Mouse (Mus musculus) embryonic fibroblast, embryonic 13.5 days (primary cell): ENCODE measurements around the gene Ncoa7. TPM values are rescaled to one million over a fixed set of nuclear protein-coding genes. Genes with fewer than 3 reads are reported as not detected.
"Not testable (repeated sequence)": the region's sequence is repeated elsewhere in the genome, so short reads cannot be mapped to it uniquely, and the experiment has no call there.

Experiments used
- H3K27ac ChIP-seq: 2 replicates; pipeline ENCODE4 v1.5.1; 2012; ENCODE audit warnings: low read length, control low read depth, inconsistent platforms; ENCODE audit not compliant: insufficient read depth
- H3K4me1 ChIP-seq: 2 replicates; pipeline ENCODE4 v1.6.1; 2011; ENCODE audit warnings: low read length; ENCODE audit not compliant: control insufficient read depth, insufficient read depth
- H3K4me3 ChIP-seq: 2 replicates; pipeline ENCODE4 v1.5.1; 2011; ENCODE audit warnings: mild to moderate bottlenecking, control low read depth, low read length; ENCODE audit not compliant: insufficient read depth
- CTCF ChIP-seq: IDR thresholded peaks from 2 replicates; pipeline ENCODE4 v1.5.1; 2011; ENCODE audit warnings: mild to moderate bottlenecking, control low read depth, low read length, moderate library complexity, borderline replicate concordance; ENCODE audit not compliant: insufficient read depth
- POLR2A ChIP-seq: IDR thresholded peaks from 2 replicates; pipeline ENCODE4 v1.6.1; 2011; ENCODE audit warnings: low read depth, mild to moderate bottlenecking, control low read depth, low read length, moderate library complexity
- polyA plus RNA-seq: library from polyadenylated mRNA; stranded (reverse); fragments of >200 nt; gene quantifications from 2 replicates; pipeline ENCODE4 v1.2.4, GENCODE M21; 2011; ENCODE audit warnings: low read depth; ENCODE audit not compliant: missing spikeins, insufficient read length

The Ncoa7 gene
- polyA plus RNA-seq, 1 experiment, result 17.4 TPM

- Histone ChIP-seq H3K4me3 (no peak overlapping the region), H3K27ac (no peak overlapping the region), H3K4me1 (no peaks in the 10 kb centered on the region)
- TF ChIP-seq CTCF (no peak), POLR2A (no peak)
Observed at GRCm38 (mm10) chr10:30629977-30630376, 173.1 kb downstream of the Ncoa7 start.

- Histone ChIP-seq H3K27ac (no peak within 1 kb of the TSS), H3K4me3 (no peak within 1 kb of the TSS), H3K4me1 (no peaks in the 10 kb centered on the region)
- TF ChIP-seq CTCF, result no peak
- TF ChIP-seq POLR2A, result no peak
Observed at GRCm38 (mm10) chr10:30629513-30629912, 173.6 kb downstream of the Ncoa7 start, which contains the start of gene Hint3. Gene Hint3 (minus strand): TSS chr10:30629632.

GRCm38 (mm10) chr10:30628444-30628843 is 174.7 kb downstream of the Ncoa7 start:
- not testable (repeated sequence) for H3K4me1 ChIP-seq, H3K27ac ChIP-seq, H3K4me3 ChIP-seq

GRCm38 (mm10) chr10:30627548-30627947 is 175.6 kb downstream of the Ncoa7 start:
- no peak overlapping the region for H3K27ac ChIP-seq
- TF ChIP-seq CTCF, result no peak
- no peak overlapping the region for H3K4me3 ChIP-seq
- no peaks in the 10 kb centered on the region for H3K4me1 ChIP-seq

GRCm38 (mm10) chr10:30624161-30625019 is 178.7 kb downstream of the Ncoa7 start:
- Histone ChIP-seq H3K27ac (no peak overlapping the region), H3K4me3 (no peak overlapping the region), H3K4me1 (no peaks in the 10 kb centered on the region)
- TF ChIP-seq POLR2A (no peak), CTCF (no peak)

GRCm38 (mm10) chr10:30622928-30623327 is 180.2 kb downstream of the Ncoa7 start:
- H3K4me1 ChIP-seq, result no peaks in the 10 kb centered on the region
- no peak overlapping the region for H3K27ac ChIP-seq
- H3K4me3 ChIP-seq, result no peak overlapping the region
- TF ChIP-seq POLR2A (no peak), CTCF (no peak)

- no peak for TF ChIP-seq CTCF
- no peak for TF ChIP-seq POLR2A
- Histone ChIP-seq H3K4me3 (no peak overlapping the region), H3K27ac (no peak overlapping the region), H3K4me1 (no peaks in the 10 kb centered on the region)
Observed at GRCm38 (mm10) chr10:30618918-30619210, 184.3 kb downstream of the Ncoa7 start.

- peak overlapping the region; percentile 84 for H3K27ac ChIP-seq
- TF ChIP-seq POLR2A (peak; percentile 85), CTCF (no peak)
- H3K4me1 ChIP-seq, result no peaks in the 10 kb centered on the region
- peak overlapping the region; percentile 57 for H3K4me3 ChIP-seq
Observed at GRCm38 (mm10) chr10:30618091-30618917, 184.8 kb downstream of the Ncoa7 start.

GRCm38 (mm10) chr10:30613039-30613438 is 190.1 kb downstream of the Ncoa7 start:
- Histone ChIP-seq H3K4me3 (no peak overlapping the region), H3K4me1 (no peaks in the 10 kb centered on the region), H3K27ac (no peak overlapping the region)
- TF ChIP-seq POLR2A, result no peak
- no peak for TF ChIP-seq CTCF

- TF ChIP-seq POLR2A, result no peak
- TF ChIP-seq CTCF, result no peak
- Histone ChIP-seq H3K4me1 (no peaks in the 10 kb centered on the region), H3K27ac (no peak overlapping the region), H3K4me3 (no peak overlapping the region)
Observed at GRCm38 (mm10) chr10:30609614-30610013, 193.5 kb downstream of the Ncoa7 start.
